Mouse (Mus musculus): ENCODE results near the gene Fchsd2. TPM values are rescaled to one million over a fixed set of nuclear protein-coding genes. Genes with fewer than 3 reads are reported as not detected.

Fchsd2 gene
- polyA plus RNA-seq, 1 experiment = 53.0 TPM

DNA sequence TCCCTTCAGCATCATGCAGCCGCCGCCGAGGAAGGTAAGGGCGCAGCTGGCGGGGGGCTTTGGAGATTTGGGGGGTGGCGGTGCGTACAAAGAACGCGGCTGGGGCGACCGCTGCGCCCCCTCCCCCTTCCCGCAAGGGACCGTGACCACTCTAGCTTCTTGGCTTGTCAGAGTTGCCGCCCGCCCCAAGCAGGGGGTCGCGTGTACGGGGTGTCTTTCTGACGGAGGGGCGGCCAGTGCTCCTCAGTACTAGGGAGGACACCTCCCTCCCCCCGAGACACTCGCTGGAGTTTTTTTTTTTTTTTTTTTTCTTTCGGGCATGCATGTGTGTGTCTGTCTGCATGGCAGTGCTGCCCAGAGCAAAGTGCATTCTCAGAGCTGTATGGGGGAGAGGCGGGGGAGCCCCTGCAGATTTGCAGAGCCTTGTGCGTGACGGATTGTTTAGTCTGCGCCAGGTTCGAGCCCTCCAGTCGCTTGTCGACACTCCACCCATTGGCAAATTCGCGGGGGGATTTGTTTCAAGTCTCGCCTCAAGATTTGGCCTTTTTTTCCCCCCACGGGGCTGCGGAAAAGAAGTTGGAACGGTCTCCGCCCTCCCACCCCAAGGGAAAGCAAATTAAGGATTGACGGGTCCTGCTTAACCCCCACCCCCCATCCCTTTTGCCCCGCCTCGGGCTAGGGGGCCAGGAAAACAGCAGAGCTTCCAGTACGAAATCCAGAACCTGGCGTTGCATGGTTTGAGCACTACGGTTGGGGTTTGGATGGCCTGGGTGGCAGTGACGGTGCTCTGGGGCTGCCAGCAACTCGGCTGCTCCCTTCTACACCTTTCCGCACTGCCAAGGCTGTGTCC is 16.6 kb downstream of the Fchsd2 start:
- Histone ChIP-seq H3K4me1 (ENCODE audit: control insufficient read depth, insufficient read depth, low read length) (peaks cover 26% of the 10 kb centered on the region), H3K4me3 (ENCODE audit: insufficient read depth, low read length) (peak overlapping the region; percentile 92), H3K27ac (ENCODE audit: insufficient read depth, low read depth, low read length) (peak overlapping the region; percentile 85)
- TF ChIP-seq CTCF (IDR thresholded peaks at IDR 0.05; ENCODE audit: low read depth, low read length) (no peak), POLR2A (IDR thresholded peaks at IDR 0.05; ENCODE audit: borderline replicate concordance, low read depth, low read length) (no peak)

DNA sequence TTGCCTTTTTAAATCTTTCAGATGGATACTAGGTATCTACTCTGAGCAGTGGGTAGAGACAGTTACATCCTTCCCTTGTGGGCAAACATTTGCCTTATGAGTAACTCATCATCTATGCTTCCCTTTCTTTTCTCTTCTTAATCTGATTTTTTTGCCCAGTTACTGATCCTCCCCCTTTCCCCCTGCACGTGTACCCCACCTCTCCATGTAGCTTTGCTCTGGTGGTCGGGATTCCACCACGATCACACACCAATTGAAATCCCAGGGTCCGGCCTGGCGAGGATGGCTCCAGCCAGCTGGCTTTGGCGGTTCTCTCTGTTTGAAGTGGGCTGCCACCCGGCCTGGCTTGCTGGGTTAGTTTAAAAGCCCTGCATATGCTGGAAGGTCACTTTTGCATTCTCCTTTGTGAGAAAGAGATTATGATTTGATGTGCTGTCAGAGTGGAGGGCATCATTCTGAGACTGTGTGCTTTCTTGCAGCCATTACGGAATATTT is 17.2 kb downstream of the Fchsd2 start:
- no peak for TF ChIP-seq CTCF (IDR thresholded peaks at IDR 0.05; ENCODE audit: low read depth, low read length)
- H3K27ac ChIP-seq (ENCODE audit: insufficient read depth, low read depth, low read length) = no peak overlapping the region
- H3K4me1 ChIP-seq (ENCODE audit: control insufficient read depth, insufficient read depth, low read length) = peaks cover 26% of the 10 kb centered on the region

DNA sequence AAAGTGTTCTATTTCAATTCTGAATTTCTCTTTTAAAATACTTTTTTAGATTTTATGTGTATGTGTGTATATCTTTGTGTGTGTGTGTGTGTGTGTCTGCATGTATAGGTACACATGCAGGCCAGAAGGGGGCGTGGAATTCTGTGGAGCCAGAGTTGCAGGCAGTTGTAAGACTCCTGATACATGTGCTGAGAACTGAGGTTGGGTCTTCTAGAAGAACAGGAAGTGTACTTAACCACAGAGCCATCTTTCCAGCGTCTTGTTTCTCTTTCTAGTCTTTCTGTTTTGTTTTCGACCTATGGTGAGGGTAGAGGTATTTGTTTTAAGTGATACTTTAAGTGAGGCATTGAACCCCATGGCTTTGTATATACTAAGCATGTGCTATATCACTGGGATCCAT is 20.7 kb downstream of the Fchsd2 start:
- TF ChIP-seq POLR2A (IDR thresholded peaks at IDR 0.05; ENCODE audit: borderline replicate concordance, low read depth, low read length) = no peak
- no peak for TF ChIP-seq CTCF (IDR thresholded peaks at IDR 0.05; ENCODE audit: low read depth, low read length)
- Histone ChIP-seq H3K4me3 (ENCODE audit: insufficient read depth, low read length) (no peak overlapping the region), H3K27ac (ENCODE audit: insufficient read depth, low read depth, low read length) (no peak overlapping the region), H3K4me1 (ENCODE audit: control insufficient read depth, insufficient read depth, low read length) (peaks cover 17% of the 10 kb centered on the region)

More for the DNA sequence above, 17.2 kb downstream of the Fchsd2 start:
- H3K4me3 ChIP-seq (ENCODE audit: insufficient read depth, low read length) = peak overlapping the region; percentile 92

DNA sequence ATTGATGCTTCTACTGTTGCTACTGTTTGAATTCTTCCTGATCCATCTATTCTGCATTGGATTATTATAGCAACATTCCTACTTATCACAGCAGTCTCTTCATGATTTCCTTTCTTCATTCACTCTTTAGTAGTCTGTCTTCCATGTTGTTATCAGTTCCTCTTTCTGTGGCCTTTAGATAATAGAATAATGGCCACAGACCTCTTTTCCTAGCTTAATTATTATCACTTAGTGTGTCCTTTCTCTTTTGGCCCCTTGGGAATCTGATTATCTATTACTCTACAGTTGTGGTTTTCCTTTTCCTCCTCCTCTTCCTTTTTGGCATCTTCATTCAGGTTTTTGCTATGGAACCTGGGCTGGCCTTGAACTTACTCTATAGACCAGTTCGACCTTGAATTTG is 21.7 kb downstream of the Fchsd2 start:
- Histone ChIP-seq H3K4me1 (ENCODE audit: control insufficient read depth, insufficient read depth, low read length) (peaks cover 17% of the 10 kb centered on the region), H3K27ac (ENCODE audit: insufficient read depth, low read depth, low read length) (no peak overlapping the region), H3K4me3 (ENCODE audit: insufficient read depth, low read length) (no peak overlapping the region)
- TF ChIP-seq POLR2A (IDR thresholded peaks at IDR 0.05; ENCODE audit: borderline replicate concordance, low read depth, low read length) (no peak), CTCF (IDR thresholded peaks at IDR 0.05; ENCODE audit: low read depth, low read length) (no peak)

DNA sequence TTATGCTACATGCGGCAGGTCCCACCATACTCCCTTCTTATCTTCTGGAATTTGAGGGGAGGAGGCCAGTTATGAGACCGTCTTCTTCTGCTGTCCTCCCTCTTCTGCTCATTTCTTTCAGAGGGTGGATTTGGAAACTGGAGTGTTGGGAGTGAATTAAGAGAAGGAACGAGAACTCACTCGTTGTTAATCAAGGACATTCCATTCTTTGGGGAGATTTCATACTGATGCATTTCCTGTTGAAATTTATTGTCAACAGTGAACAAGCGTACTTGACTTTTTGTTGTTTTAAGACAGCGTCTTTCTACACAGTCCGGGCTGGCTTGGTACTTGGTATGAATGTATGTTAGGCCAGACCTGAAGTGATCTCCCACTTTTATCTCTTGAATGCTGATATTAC is 26.7 kb downstream of the Fchsd2 start:
- Histone ChIP-seq H3K27ac (ENCODE audit: insufficient read depth, low read depth, low read length) (no peak overlapping the region), H3K4me1 (ENCODE audit: control insufficient read depth, insufficient read depth, low read length) (peaks cover 6% of the 10 kb centered on the region; the same call in 1 of the 2 replicates), H3K4me3 (ENCODE audit: insufficient read depth, low read length) (no peak overlapping the region)
- TF ChIP-seq CTCF (IDR thresholded peaks at IDR 0.05; ENCODE audit: low read depth, low read length) (no peak), POLR2A (IDR thresholded peaks at IDR 0.05; ENCODE audit: borderline replicate concordance, low read depth, low read length) (no peak)

DNA sequence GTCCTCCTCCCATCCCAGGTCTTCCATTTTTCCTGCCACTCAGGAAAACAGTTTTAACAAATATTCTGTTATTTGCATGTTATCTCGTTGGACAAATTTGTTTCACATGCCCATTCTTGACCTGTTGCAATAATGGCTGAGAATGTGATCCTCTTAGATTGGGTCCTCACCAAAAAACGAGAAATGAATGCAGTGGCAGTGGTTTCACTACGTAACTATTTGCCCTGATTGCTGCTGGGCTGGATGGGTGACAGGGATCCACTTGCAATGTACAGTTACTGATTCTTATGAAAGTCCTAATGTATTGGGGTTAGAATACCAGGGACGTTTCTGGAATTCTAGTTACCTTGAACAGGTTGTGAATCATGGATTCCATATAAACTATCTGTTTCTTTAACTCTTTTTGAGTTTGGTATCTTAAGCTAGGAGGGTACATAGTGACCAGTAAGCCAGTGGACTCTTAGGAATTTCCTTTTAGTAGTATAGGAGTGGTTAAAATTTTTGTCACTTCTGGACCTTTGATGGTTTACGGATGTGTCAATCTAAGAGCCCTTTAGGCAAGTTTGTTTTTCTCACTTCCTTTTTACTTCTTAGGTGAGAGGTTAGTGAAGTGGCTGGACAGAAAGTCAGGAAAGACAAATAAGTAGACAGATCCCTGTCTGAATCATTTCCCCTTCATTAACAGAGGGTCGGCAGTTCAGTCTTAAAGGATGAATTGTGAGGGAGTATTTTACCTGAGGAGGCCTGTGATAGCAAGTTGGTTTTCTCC is 31.1 kb downstream of the Fchsd2 start:
- TF ChIP-seq CTCF (IDR thresholded peaks at IDR 0.05; ENCODE audit: low read depth, low read length) (no peak), POLR2A (IDR thresholded peaks at IDR 0.05; ENCODE audit: borderline replicate concordance, low read depth, low read length) (no peak)
- H3K27ac ChIP-seq (ENCODE audit: insufficient read depth, low read depth, low read length) = no peak overlapping the region
- no peak overlapping the region for H3K4me3 ChIP-seq (ENCODE audit: insufficient read depth, low read length)
- H3K4me1 ChIP-seq (ENCODE audit: control insufficient read depth, insufficient read depth, low read length) = peaks cover 2% of the 10 kb centered on the region; the same call in 1 of the 2 replicates

DNA sequence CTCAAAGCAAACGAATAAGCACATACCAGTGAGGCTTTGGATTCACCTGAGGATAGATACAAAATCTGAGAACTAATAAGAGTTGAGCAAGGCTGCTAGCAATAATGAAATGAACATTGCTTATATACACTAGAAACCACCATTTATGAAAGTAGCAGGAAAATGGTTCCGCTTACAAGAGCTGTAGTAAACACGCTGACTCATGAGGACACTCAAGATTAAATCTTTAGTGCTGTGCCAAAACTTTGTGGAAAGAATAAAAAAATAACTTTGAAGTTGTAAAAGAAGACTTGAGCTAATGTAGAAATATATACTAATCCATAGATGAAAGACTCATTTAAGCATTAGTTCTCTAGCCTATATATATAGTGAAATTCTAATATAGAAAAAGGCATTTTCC is 35.1 kb downstream of the Fchsd2 start:
- Histone ChIP-seq H3K27ac (ENCODE audit: insufficient read depth, low read depth, low read length) (no peak overlapping the region), H3K4me1 (ENCODE audit: control insufficient read depth, insufficient read depth, low read length) (peaks cover 9% of the 10 kb centered on the region), H3K4me3 (ENCODE audit: insufficient read depth, low read length) (no peak overlapping the region)
- no peak for TF ChIP-seq POLR2A (IDR thresholded peaks at IDR 0.05; ENCODE audit: borderline replicate concordance, low read depth, low read length)
- TF ChIP-seq CTCF (IDR thresholded peaks at IDR 0.05; ENCODE audit: low read depth, low read length) = no peak

DNA sequence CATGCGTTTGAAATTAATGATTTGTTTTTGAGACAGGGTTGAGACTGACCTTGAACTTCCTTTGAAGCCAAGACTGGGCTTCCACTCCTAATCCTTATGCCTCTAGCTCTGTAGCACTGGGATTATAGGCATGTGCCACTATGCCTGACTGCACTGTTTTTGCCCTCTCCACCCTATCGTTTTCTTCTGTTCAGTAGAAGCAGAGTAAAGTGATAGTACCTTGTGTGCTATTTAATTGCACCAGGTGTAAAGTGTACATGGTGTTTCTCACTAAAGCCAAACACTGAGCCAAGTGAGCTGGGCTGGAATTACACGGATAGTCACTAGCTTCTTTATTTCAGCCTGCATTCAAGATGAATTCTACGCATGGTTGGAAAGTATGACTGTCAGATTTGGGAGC is 35.9 kb downstream of the Fchsd2 start:
- no peak for TF ChIP-seq POLR2A (IDR thresholded peaks at IDR 0.05; ENCODE audit: borderline replicate concordance, low read depth, low read length)
- no peak for TF ChIP-seq CTCF (IDR thresholded peaks at IDR 0.05; ENCODE audit: low read depth, low read length)
- Histone ChIP-seq H3K4me3 (ENCODE audit: insufficient read depth, low read length) (no peak overlapping the region), H3K27ac (ENCODE audit: insufficient read depth, low read depth, low read length) (no peak overlapping the region), H3K4me1 (ENCODE audit: control insufficient read depth, insufficient read depth, low read length) (peaks cover 9% of the 10 kb centered on the region)

DNA sequence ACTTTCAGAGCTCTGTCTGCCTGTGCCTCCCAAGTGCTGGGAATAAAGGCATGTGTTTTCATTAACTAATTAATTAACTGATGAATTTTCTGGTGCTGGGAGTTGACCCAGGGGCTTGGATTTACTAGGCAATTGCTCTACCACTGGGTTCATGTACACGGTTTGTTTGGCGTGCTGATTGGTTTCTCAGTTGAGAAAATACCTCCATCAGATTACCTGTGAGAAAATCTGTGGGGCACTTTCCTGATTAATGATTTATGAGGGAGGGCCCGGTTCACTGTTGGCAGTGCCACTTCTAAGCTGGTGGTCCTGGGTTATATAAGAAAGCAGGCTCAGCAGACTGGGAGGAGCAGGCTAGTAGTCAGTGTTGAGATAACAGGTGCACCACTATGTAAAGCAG is 38.0 kb downstream of the Fchsd2 start:
- TF ChIP-seq CTCF (IDR thresholded peaks at IDR 0.05; ENCODE audit: low read depth, low read length) = no peak
- no peak for TF ChIP-seq POLR2A (IDR thresholded peaks at IDR 0.05; ENCODE audit: borderline replicate concordance, low read depth, low read length)
- H3K4me3 ChIP-seq (ENCODE audit: insufficient read depth, low read length) = no peak overlapping the region
- H3K27ac ChIP-seq (ENCODE audit: insufficient read depth, low read depth, low read length) = no peak overlapping the region
- peaks cover 13% of the 10 kb centered on the region for H3K4me1 ChIP-seq (ENCODE audit: control insufficient read depth, insufficient read depth, low read length)

DNA sequence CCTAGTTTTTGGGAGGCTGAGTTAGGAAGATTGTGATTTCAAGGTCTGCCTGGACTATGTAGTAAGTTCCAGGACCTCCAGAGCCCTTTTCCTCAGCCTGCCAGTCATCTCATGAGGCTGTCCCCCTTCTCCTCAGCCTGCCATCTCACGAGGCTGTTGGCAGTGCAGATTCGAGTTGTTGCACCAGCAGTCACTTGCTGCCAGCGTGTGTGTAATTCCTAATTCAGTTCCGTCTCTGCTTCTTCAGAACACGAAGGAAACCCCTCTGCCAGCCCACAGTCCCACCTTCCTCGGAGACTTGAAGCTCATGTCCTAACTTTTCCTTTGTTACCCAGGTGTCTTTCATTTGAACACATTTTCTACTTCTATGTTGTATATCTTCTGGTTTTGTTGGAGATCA is 38.6 kb downstream of the Fchsd2 start:
- TF ChIP-seq POLR2A (IDR thresholded peaks at IDR 0.05; ENCODE audit: borderline replicate concordance, low read depth, low read length) = no peak
- TF ChIP-seq CTCF (IDR thresholded peaks at IDR 0.05; ENCODE audit: low read depth, low read length) = no peak
- Histone ChIP-seq H3K27ac (ENCODE audit: insufficient read depth, low read depth, low read length) (no peak overlapping the region), H3K4me1 (ENCODE audit: control insufficient read depth, insufficient read depth, low read length) (peaks cover 13% of the 10 kb centered on the region), H3K4me3 (ENCODE audit: insufficient read depth, low read length) (no peak overlapping the region)

Data from bone marrow macrophage, adult 2 months (primary cell).